ENCODE assay signal across 13 mouse cellular contexts in the genomic region with DNA sequence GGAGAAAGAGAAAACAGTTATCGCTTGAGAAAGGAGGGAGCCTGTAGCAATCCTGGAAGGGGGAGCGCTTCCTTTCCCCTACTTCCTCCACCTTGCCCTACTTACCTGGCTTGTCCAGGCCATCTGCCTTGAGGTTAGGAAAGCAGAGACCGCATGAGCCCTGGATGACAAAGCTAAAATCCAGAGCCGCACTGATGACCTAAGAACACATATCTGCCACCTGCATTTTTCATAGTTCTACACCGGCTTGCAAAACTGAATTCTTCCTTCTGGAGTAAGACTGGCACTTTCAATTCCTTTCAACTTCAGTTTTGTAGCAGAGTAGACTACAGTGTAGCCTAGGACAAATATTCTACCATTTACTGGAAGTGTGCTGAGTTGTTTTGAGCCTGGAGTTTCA. TPM values are rescaled to one million over a fixed set of nuclear protein-coding genes. Genes with fewer than 3 reads are reported as not detected.
DNase-seq lines count a peak whose midpoint lies in the region; ATAC-seq and TF ChIP-seq lines count a peak whose summit lies in the region.
"Had no signal": no experiment of that assay in that cellular context is flagged by ENCODE, and none has a peak within 500 bp of the region (broad histone marks: within the 10 kb centered on the region; RNA-seq: fewer than 3 reads in every experiment).

No protein-coding gene starts in this region.

- H3K79me2 ChIP-seq in heart, adult 2 months (replicated peaks; ENCODE audit: control insufficient read depth, insufficient read depth, low read length) = 0 out of 2 replicates have a peak, but pooled peaks cover 1% of the 10 kb centered on the region

- no peak for DNase-seq in heart, adult 2 months
- DNase-seq in spleen, postnatal 4 days (ENCODE audit: low spot score in 2 of 2) = no peak
- no peak for DNase-seq in left cerebral cortex, postnatal 14 days (ENCODE audit: low spot score in 2 of 2)
- DNase-seq: gastrocnemius, adult 2 months; right cerebral cortex, postnatal 4 days; thymus, postnatal 25 days had no signal

- peak overlapping the region; percentile 74; the same call in 1 of the 2 replicates for H3K4me2 ChIP-seq in heart, embryonic 14.5 days (ENCODE audit: low read length)
- H3K4me2 ChIP-seq in midbrain, embryonic 13.5 days (replicated peaks) = peak overlapping the region; percentile 79; the same call in 1 of the 2 replicates
- H3K4me2 ChIP-seq in midbrain, embryonic 15.5 days = no peak overlapping the region
- H3K4me2 ChIP-seq in intestine, postnatal 0 days (replicated peaks; ENCODE audit: low read depth) = peak overlapping the region; percentile 22; the same call in 1 of the 2 replicates
- H3K4me2 ChIP-seq in stomach, embryonic 15.5 days = peak overlapping the region; percentile 79

- peak overlapping the region in 1 of 2 experiments; percentile 100; a peak in 1 of 4 replicates for H3K4me3 ChIP-seq in heart, embryonic 14.5 days (ENCODE audit: control insufficient read depth in 1 of 2, insufficient read depth in 1 of 2, low read depth in 1 of 2, low read length in 2 of 2)
- no peak overlapping the region for H3K4me3 ChIP-seq in heart, adult 2 months
- H3K4me3 ChIP-seq in midbrain, embryonic 13.5 days (replicated peaks) = peak overlapping the region; percentile 98
- no peak overlapping the region for H3K4me3 ChIP-seq in midbrain, embryonic 15.5 days
- no peak overlapping the region for H3K4me3 ChIP-seq in intestine, postnatal 0 days (ENCODE audit: low read depth, low read length)
- H3K4me3 ChIP-seq in stomach, embryonic 15.5 days (replicated peaks) = no peak overlapping the region

- no peaks in the 10 kb centered on the region for H3K9me3 ChIP-seq in heart, embryonic 14.5 days (ENCODE audit: control insufficient read depth, low read length)
- H3K9me3 ChIP-seq in midbrain, embryonic 13.5 days = no peaks in the 10 kb centered on the region
- H3K9me3 ChIP-seq in midbrain, embryonic 15.5 days = no peaks in the 10 kb centered on the region
- H3K9me3 ChIP-seq in intestine, postnatal 0 days (ENCODE audit: control insufficient read depth) = no peaks in the 10 kb centered on the region
- no peaks in the 10 kb centered on the region for H3K9me3 ChIP-seq in stomach, embryonic 15.5 days
- H3K9me3 ChIP-seq: embryonic facial prominence, embryonic 12.5 days had no signal

- H3K4me1 ChIP-seq in heart, embryonic 14.5 days (ENCODE audit: control insufficient read depth in 2 of 2, insufficient read depth in 2 of 2, low read length in 2 of 2) = peaks cover 6 to 22% of the 10 kb centered on the region in 2 experiments
- peaks cover 1% of the 10 kb centered on the region for H3K4me1 ChIP-seq in heart, adult 2 months (ENCODE audit: control insufficient read depth, insufficient read depth, low read length)
- peaks cover 33% of the 10 kb centered on the region for H3K4me1 ChIP-seq in midbrain, embryonic 13.5 days (replicated peaks)
- H3K4me1 ChIP-seq in midbrain, embryonic 15.5 days = peaks cover 33% of the 10 kb centered on the region
- no peaks in the 10 kb centered on the region; the same call in 1 of the 2 replicates for H3K4me1 ChIP-seq in intestine, postnatal 0 days (replicated peaks; ENCODE audit: control insufficient read depth, insufficient read depth, low read length)
- H3K4me1 ChIP-seq in stomach, embryonic 15.5 days = peaks cover 24% of the 10 kb centered on the region

- TF ChIP-seq CTCF in heart, adult 2 months (IDR thresholded peaks at IDR 0.05) = no peak
- no peak for TF ChIP-seq CTCF in intestine, postnatal 0 days (IDR thresholded peaks at IDR 0.05; ENCODE audit: low read depth)

- H3K36me3 ChIP-seq in heart, embryonic 14.5 days (ENCODE audit: control insufficient read depth, insufficient read depth, low read length) = peaks cover 20% of the 10 kb centered on the region
- H3K36me3 ChIP-seq in heart, adult 2 months (ENCODE audit: control insufficient read depth, insufficient read depth, low read length) = peaks cover 5% of the 10 kb centered on the region
- peaks cover 12% of the 10 kb centered on the region for H3K36me3 ChIP-seq in midbrain, embryonic 13.5 days
- H3K36me3 ChIP-seq in midbrain, embryonic 15.5 days (replicated peaks) = peaks cover 4% of the 10 kb centered on the region; the same call in 1 of the 2 replicates
- peaks cover 4% of the 10 kb centered on the region for H3K36me3 ChIP-seq in intestine, postnatal 0 days (ENCODE audit: control insufficient read depth, insufficient read depth)
- peaks cover 8% of the 10 kb centered on the region for H3K36me3 ChIP-seq in stomach, embryonic 15.5 days

- no peak for TF ChIP-seq EP300 in heart, adult 2 months (IDR thresholded peaks at IDR 0.05; ENCODE audit: insufficient read depth, low read depth, low read length)

- no peak for ATAC-seq in heart, embryonic 14.5 days (ENCODE audit: insufficient number of reproducible peaks, insufficient read depth, low FRiP score, low read depth)
- no peak for ATAC-seq in midbrain, embryonic 13.5 days
- no peak for ATAC-seq in midbrain, embryonic 15.5 days (replicated peaks)
- no peak for ATAC-seq in intestine, postnatal 0 days
- ATAC-seq in stomach, embryonic 15.5 days (ENCODE audit: insufficient read depth, low FRiP score, low read depth) = no peak

- H3K27me3 ChIP-seq in heart, embryonic 14.5 days (ENCODE audit: control insufficient read depth, insufficient read depth, low read length) = no peaks in the 10 kb centered on the region
- H3K27me3 ChIP-seq in heart, adult 2 months (ENCODE audit: control insufficient read depth, insufficient read depth, low read length) = no peaks in the 10 kb centered on the region
- H3K27me3 ChIP-seq in midbrain, embryonic 13.5 days = peaks cover 6% of the 10 kb centered on the region
- H3K27me3 ChIP-seq in midbrain, embryonic 15.5 days (replicated peaks) = no peaks in the 10 kb centered on the region
- H3K27me3 ChIP-seq in intestine, postnatal 0 days (replicated peaks; ENCODE audit: control insufficient read depth, insufficient read depth, low read length) = no peaks in the 10 kb centered on the region
- H3K27me3 ChIP-seq in stomach, embryonic 15.5 days (replicated peaks) = no peaks in the 10 kb centered on the region
- H3K27me3 ChIP-seq: embryonic facial prominence, embryonic 12.5 days had no signal

- no peak overlapping the region for H3K27ac ChIP-seq in heart, embryonic 14.5 days (replicated peaks in 1 of 2; ENCODE audit: control insufficient read depth in 1 of 2, insufficient read depth in 1 of 2, low read depth in 2 of 2, low read length in 2 of 2)
- H3K27ac ChIP-seq in heart, adult 2 months = no peak overlapping the region
- H3K27ac ChIP-seq in midbrain, embryonic 13.5 days = no peak overlapping the region
- no peak overlapping the region for H3K27ac ChIP-seq in midbrain, embryonic 15.5 days
- peak overlapping the region; percentile 94; the same call in 1 of the 2 replicates for H3K27ac ChIP-seq in intestine, postnatal 0 days (ENCODE audit: low read depth, low read length)
- H3K27ac ChIP-seq in stomach, embryonic 15.5 days = peak overlapping the region; percentile 27; the same call in 1 of the 2 replicates

- 75% methylated on average over 5 of the region's 5 CpGs for WGBS in heart, embryonic 14.5 days
- 90% methylated on average over 5 of the region's 5 CpGs for WGBS in heart, adult 2 months
- WGBS in midbrain, embryonic 13.5 days = 79% methylated on average over 5 of the region's 5 CpGs
- 85% methylated on average over 5 of the region's 5 CpGs for WGBS in midbrain, embryonic 15.5 days
- WGBS in intestine, postnatal 0 days = 86% methylated on average over 5 of the region's 5 CpGs
- 83% methylated on average over 5 of the region's 5 CpGs for WGBS in stomach, embryonic 15.5 days

- H3K9ac ChIP-seq in heart, embryonic 14.5 days (ENCODE audit: low read length) = peak overlapping the region; percentile 97; the same call in 1 of the 2 replicates
- no peak overlapping the region for H3K9ac ChIP-seq in heart, adult 2 months (ENCODE audit: low read depth, low read length)
- H3K9ac ChIP-seq in midbrain, embryonic 13.5 days (replicated peaks) = no peak overlapping the region
- H3K9ac ChIP-seq in midbrain, embryonic 15.5 days = no peak overlapping the region
- H3K9ac ChIP-seq in intestine, postnatal 0 days (ENCODE audit: low read depth, low read length) = no peak overlapping the region
- H3K9ac ChIP-seq in stomach, embryonic 15.5 days = no peak overlapping the region

- TF ChIP-seq POLR2A in heart, adult 2 months (IDR thresholded peaks at IDR 0.05; ENCODE audit: insufficient read depth, low read depth, low read length) = no peak

- intact Hi-C loops in heart, adult 2 months (cut with DNase I) = loop anchor here (10.0 kb wide), 1 partner anchor 1084 kb away; the partner anchor contains the start of gene Elmo1
- intact Hi-C loops in left cerebral cortex, postnatal 14 days (cut with DNase I) = loop anchor here (10.0 kb wide), 1 partner anchor 146 kb away; no protein-coding TSS in a partner anchor

RNA-seq across cellular contexts. Expression of gene Trim27, which starts 0.9 kb away (rescaled TPM):
- 71.9 and 80.1 TPM in 2 replicates for polyA plus RNA-seq in heart, embryonic 14.5 days (2014; fragmentation: Nextera tagmentation; extraction: Ambion mirVana)
- total RNA-seq in heart, adult 2 months (2021) = 10 to 100 TPM; 18.8 to 19.8 TPM
- 13.5 and 17.2 TPM in 2 replicates for polyA plus RNA-seq in heart, adult 2 months (2012; rRNA removed)
- polyA plus RNA-seq in midbrain, embryonic 13.5 days (2015; fragmentation: Nextera tagmentation; extraction: Ambion mirVana) = 87.2 and 95.5 TPM in 2 replicates
- 81.0 and 89.9 TPM in 2 replicates for polyA plus RNA-seq in midbrain, embryonic 15.5 days (2015; fragmentation: Nextera tagmentation; extraction: Ambion mirVana)
- polyA plus RNA-seq in intestine, postnatal 0 days (2015; fragmentation: Nextera tagmentation; extraction: Ambion mirVana) = 51.1 and 53.2 TPM in 2 replicates
- 132 and 143 TPM in 2 replicates for polyA plus RNA-seq in stomach, embryonic 15.5 days (2015; fragmentation: Nextera tagmentation; extraction: Ambion mirVana)
- total RNA-seq in left cerebral cortex, postnatal 14 days (2021) = 10 to 100 TPM; 35.7 to 42.3 TPM

RNA-seq across cellular contexts. Expression of gene Olfr1368, which starts 32.7 kb away (rescaled TPM):
- polyA plus RNA-seq in heart, embryonic 14.5 days (2014; fragmentation: Nextera tagmentation; extraction: Ambion mirVana) = not detected in 2 replicates
- total RNA-seq in heart, adult 2 months (2021) = not detected
- not detected in 2 replicates for polyA plus RNA-seq in heart, adult 2 months (2012; rRNA removed)
- polyA plus RNA-seq in midbrain, embryonic 13.5 days (2015; fragmentation: Nextera tagmentation; extraction: Ambion mirVana) = not detected in 2 replicates
- not detected in 2 replicates for polyA plus RNA-seq in midbrain, embryonic 15.5 days (2015; fragmentation: Nextera tagmentation; extraction: Ambion mirVana)
- not detected in 2 replicates for polyA plus RNA-seq in intestine, postnatal 0 days (2015; fragmentation: Nextera tagmentation; extraction: Ambion mirVana)
- not detected in 2 replicates for polyA plus RNA-seq in stomach, embryonic 15.5 days (2015; fragmentation: Nextera tagmentation; extraction: Ambion mirVana)
- total RNA-seq in left cerebral cortex, postnatal 14 days (2021) = not detected
- total RNA-seq: gastrocnemius, adult 2 months; left cerebral cortex, adult 18-20 months had no signal
- polyA plus RNA-seq: embryonic facial prominence, embryonic 12.5 days had no signal

RNA-seq across cellular contexts. Expression of gene Olfr263, which starts 48.9 kb away (rescaled TPM):
- polyA plus RNA-seq in heart, embryonic 14.5 days (2014; fragmentation: Nextera tagmentation; extraction: Ambion mirVana) = not detected in 2 replicates
- total RNA-seq in heart, adult 2 months (2021) = not detected
- polyA plus RNA-seq in heart, adult 2 months (2012; rRNA removed) = not detected in 2 replicates
- not detected in 2 replicates for polyA plus RNA-seq in midbrain, embryonic 13.5 days (2015; fragmentation: Nextera tagmentation; extraction: Ambion mirVana)
- not detected in 2 replicates for polyA plus RNA-seq in midbrain, embryonic 15.5 days (2015; fragmentation: Nextera tagmentation; extraction: Ambion mirVana)
- polyA plus RNA-seq in intestine, postnatal 0 days (2015; fragmentation: Nextera tagmentation; extraction: Ambion mirVana) = not detected in 2 replicates
- polyA plus RNA-seq in stomach, embryonic 15.5 days (2015; fragmentation: Nextera tagmentation; extraction: Ambion mirVana) = not detected in 2 replicates
- total RNA-seq in left cerebral cortex, postnatal 14 days (2021) = not detected
- total RNA-seq: gastrocnemius, adult 2 months; left cerebral cortex, adult 18-20 months had no signal
- polyA plus RNA-seq: embryonic facial prominence, embryonic 12.5 days had no signal

Comparison
In these comparisons a context has a peak if more than half of its experiments do, and no peak if none do; other contexts are left out.
1. H3K27ac ChIP-seq: peak in intestine, postnatal 0 days (single experiment) and stomach, embryonic 15.5 days (single experiment); none in heart, embryonic 14.5 days (0 of 2), heart, adult 2 months (single experiment), midbrain, embryonic 13.5 days (single experiment) and midbrain, embryonic 15.5 days (single experiment).